ENCODE assay signal across 17 mouse cellular contexts in genomic region chr13:41457798-41458390, GRCm38 (mm10). TPM values are rescaled to one million over a fixed set of nuclear protein-coding genes. Genes with fewer than 3 reads are reported as not detected.
DNase-seq lines count a peak whose midpoint lies in the region; ATAC-seq and TF ChIP-seq lines count a peak whose summit lies in the region.
"Had no signal": no experiment of that assay in that cellular context is flagged by ENCODE, and none has a peak within 500 bp of the region (broad histone marks: within the 10 kb centered on the region; RNA-seq: fewer than 3 reads in every experiment).

No protein-coding gene starts in this region.

- no peak for TF ChIP-seq POLR2A in brain, embryonic 14.5 days (IDR thresholded peaks at IDR 0.05; ENCODE audit: borderline replicate concordance, extremely low read depth, insufficient read depth, insufficient read length, poor library complexity, severe bottlenecking)
- TF ChIP-seq POLR2A in thymus, adult 2 months (IDR thresholded peaks at IDR 0.05; ENCODE audit: control insufficient read depth, extremely low read depth, insufficient read depth, low read length, poor library complexity) = no peak

- no peaks in the 10 kb centered on the region for H3K27me3 ChIP-seq in kidney, postnatal 0 days (ENCODE audit: insufficient read depth, low read length)
- no peaks in the 10 kb centered on the region for H3K27me3 ChIP-seq in intestine, embryonic 16.5 days (replicated peaks; ENCODE audit: control insufficient read depth, insufficient read depth, low read length)
- no peaks in the 10 kb centered on the region for H3K27me3 ChIP-seq in thymus, adult 2 months (ENCODE audit: control insufficient read depth, insufficient read depth, low read length)
- H3K27me3 ChIP-seq: forebrain, embryonic 13.5 days had no signal

- peaks cover 4% of the 10 kb centered on the region; the same call in 1 of the 2 replicates for H3K4me1 ChIP-seq in kidney, postnatal 0 days (replicated peaks; ENCODE audit: insufficient read depth, low read length)
- H3K4me1 ChIP-seq in intestine, embryonic 16.5 days (ENCODE audit: control insufficient read depth, insufficient read depth, low read length) = peaks cover 23% of the 10 kb centered on the region
- peaks cover 4% of the 10 kb centered on the region; the same call in 1 of the 2 replicates for H3K4me1 ChIP-seq in thymus, adult 2 months (replicated peaks; ENCODE audit: control insufficient read depth, insufficient read depth, low read length)

- intact Hi-C loops in gastrocnemius, adult 2 months (cut with DNase I) = loop anchor here (10.0 kb wide), 1 partner anchor 153 kb away; no protein-coding TSS in a partner anchor

- H3K36me3 ChIP-seq in kidney, postnatal 0 days (ENCODE audit: insufficient read depth, low read length) = no peaks in the 10 kb centered on the region
- no peaks in the 10 kb centered on the region for H3K36me3 ChIP-seq in intestine, embryonic 16.5 days (ENCODE audit: control insufficient read depth, insufficient read depth, low read length)
- no peaks in the 10 kb centered on the region for H3K36me3 ChIP-seq in thymus, adult 2 months (ENCODE audit: control insufficient read depth, insufficient read depth, low read length)
- H3K36me3 ChIP-seq: heart, embryonic 12.5 days had no signal

- TF ChIP-seq CTCF in gastrocnemius, adult 2 months (IDR thresholded peaks at IDR 0.05) = no peak
- no peak for TF ChIP-seq CTCF in kidney, postnatal 0 days (IDR thresholded peaks at IDR 0.05; ENCODE audit: low read depth)
- no peak for TF ChIP-seq CTCF in brain, embryonic 14.5 days (IDR thresholded peaks at IDR 0.05; ENCODE audit: borderline replicate concordance, extremely low read depth, insufficient read depth, insufficient read length)
- no peak for TF ChIP-seq CTCF in thymus, adult 2 months (IDR thresholded peaks at IDR 0.05; ENCODE audit: borderline replicate concordance, control insufficient read depth, extremely low read depth, insufficient read depth, low read length, poor library complexity)

- DNase-seq in gastrocnemius, adult 2 months = no peak
- no peak for DNase-seq in gastrocnemius, postnatal 10 days
- no peak for DNase-seq in kidney, postnatal 0 days (ENCODE audit: low spot score)
- DNase-seq in kidney, adult 11 months = no peak
- peak; percentile 33 for DNase-seq in brain, embryonic 14.5 days (ENCODE audit: low read depth)
- no peak for DNase-seq in cerebellum, postnatal 10 days
- DNase-seq in thymus, adult 2 months = no peak
- DNase-seq: B cell, adult 2 months; cerebellum, adult 18-20 months; left cerebral cortex, postnatal 4 days; liver, postnatal 0 days; thymus, postnatal 36 days had no signal

- H3K9ac ChIP-seq in kidney, postnatal 0 days (ENCODE audit: low read depth, low read length) = no peak overlapping the region
- no peak overlapping the region for H3K9ac ChIP-seq in intestine, embryonic 16.5 days (ENCODE audit: low read depth, low read length)
- H3K9ac ChIP-seq: forebrain, embryonic 13.5 days; heart, embryonic 12.5 days; liver, postnatal 0 days had no signal

- no peak overlapping the region for H3K4me2 ChIP-seq in kidney, postnatal 0 days (ENCODE audit: low read length)
- no peak overlapping the region for H3K4me2 ChIP-seq in intestine, embryonic 16.5 days (ENCODE audit: low read depth, low read length)
- H3K4me2 ChIP-seq: forebrain, embryonic 13.5 days; heart, embryonic 12.5 days had no signal

- no peaks in the 10 kb centered on the region for H3K9me3 ChIP-seq in kidney, postnatal 0 days (replicated peaks; ENCODE audit: low read length)
- H3K9me3 ChIP-seq in intestine, embryonic 16.5 days (ENCODE audit: control insufficient read depth, low read length) = no peaks in the 10 kb centered on the region
- H3K9me3 ChIP-seq: forebrain, embryonic 13.5 days; heart, embryonic 12.5 days had no signal

- ATAC-seq in kidney, postnatal 0 days (replicated peaks; ENCODE audit: low FRiP score, low read depth) = no peak
- ATAC-seq in intestine, embryonic 16.5 days = peak; percentile 4; the same call in 1 of the 2 replicates
- ATAC-seq: forebrain, embryonic 13.5 days; hindbrain, embryonic 16.5 days; liver, postnatal 0 days had no signal

- H3K4me3 ChIP-seq in gastrocnemius, adult 2 months = no peak overlapping the region
- H3K4me3 ChIP-seq in kidney, postnatal 0 days (replicated peaks; ENCODE audit: low read depth, low read length) = no peak overlapping the region
- H3K4me3 ChIP-seq in intestine, embryonic 16.5 days (ENCODE audit: low read length) = no peak overlapping the region
- no peak overlapping the region for H3K4me3 ChIP-seq in thymus, adult 2 months (ENCODE audit: control insufficient read depth, insufficient read depth, low read length)
- H3K4me3 ChIP-seq: forebrain, embryonic 13.5 days; heart, embryonic 12.5 days; myocyte had no signal

- H3K27ac ChIP-seq in gastrocnemius, adult 2 months = peak overlapping the region; percentile 35; the same call in 1 of the 2 replicates
- peak overlapping the region; percentile 38 for H3K27ac ChIP-seq in kidney, postnatal 0 days
- H3K27ac ChIP-seq in intestine, embryonic 16.5 days (ENCODE audit: low read length) = peak overlapping the region; percentile 62
- H3K27ac ChIP-seq in thymus, adult 2 months (ENCODE audit: control insufficient read depth, insufficient read depth, low read length) = no peak overlapping the region
- H3K27ac ChIP-seq: forebrain, embryonic 13.5 days had no signal

- WGBS in kidney, postnatal 0 days = 66% methylated on average over 10 of the region's 10 CpGs
- WGBS in intestine, embryonic 16.5 days = 71% methylated on average over 10 of the region's 10 CpGs
- WGBS in thymus, adult 2 months = 93% methylated on average over 10 of the region's 10 CpGs

RNA-seq across cellular contexts. Expression of gene Nedd9, which starts 29.3 kb away (rescaled TPM):
- total RNA-seq in gastrocnemius, adult 2 months (2021) = 10 to 100 TPM in 1 of 2 experiments, 1 to 10 TPM in 1; 4.2 to 11.2 TPM
- total RNA-seq in gastrocnemius, postnatal 10 days (2021) = 10 to 100 TPM; 15.1 to 17.4 TPM
- polyA plus RNA-seq in kidney, postnatal 0 days (2015; fragmentation: Nextera tagmentation; extraction: Ambion mirVana) = 26.4 and 27.3 TPM in 2 replicates
- 14.1 and 14.2 TPM in 2 replicates for polyA plus RNA-seq in brain, embryonic 14.5 days (2012; rRNA removed)
- polyA plus RNA-seq in intestine, embryonic 16.5 days (2015; fragmentation: Nextera tagmentation; extraction: Ambion mirVana) = 38.5 and 40.5 TPM in 2 replicates
- polyA plus RNA-seq in thymus, adult 2 months (2012; rRNA removed) = 39.4 and 41.0 TPM in 2 replicates
